Mouse (Mus musculus) E14TG2a.4 (cell line): ENCODE results near the gene Smcr8.
"Not testable (repeated sequence)": the region's sequence is repeated elsewhere in the genome, so short reads cannot be mapped to it uniquely, and the experiment has no call there.

Experiments used
- H3K27me3 ChIP-seq: 2 replicates; pipeline ENCODE4 v1.6.1; 2014; ENCODE audit warnings: low read length, control low read depth; ENCODE audit not compliant: insufficient read depth
- H3K36me3 ChIP-seq: 2 replicates; pipeline ENCODE4 v1.6.1; 2014; ENCODE audit warnings: low read length, control low read depth; ENCODE audit not compliant: insufficient read depth
- H3K4me1 ChIP-seq: replicated peaks from 2 replicates; pipeline ENCODE4 v1.6.1; 2014; ENCODE audit warnings: low read depth, low read length, control low read depth
- H3K4me3 ChIP-seq: replicated peaks from 2 replicates; pipeline ENCODE4 v1.5.1; 2014; ENCODE audit warnings: mild to moderate bottlenecking, low read length
- H3K9me3 ChIP-seq: 2 replicates; pipeline ENCODE4 v1.6.1; 2014; ENCODE audit warnings: low read length, control low read depth
- CTCF ChIP-seq: conservative IDR thresholded peaks from 2 replicates; pipeline ENCODE4 v1.5.1; 2014; ENCODE audit warnings: low read length
- NANOG ChIP-seq: IDR thresholded peaks from 2 replicates; pipeline ENCODE4 v1.6.1; 2014; ENCODE audit warnings: borderline replicate concordance, low read length, mixed read lengths
- POU5F1 ChIP-seq: IDR thresholded peaks from 2 replicates; pipeline ENCODE4 v1.6.1; 2014; ENCODE audit warnings: low read length, borderline replicate concordance

The Smcr8 gene

DNA sequence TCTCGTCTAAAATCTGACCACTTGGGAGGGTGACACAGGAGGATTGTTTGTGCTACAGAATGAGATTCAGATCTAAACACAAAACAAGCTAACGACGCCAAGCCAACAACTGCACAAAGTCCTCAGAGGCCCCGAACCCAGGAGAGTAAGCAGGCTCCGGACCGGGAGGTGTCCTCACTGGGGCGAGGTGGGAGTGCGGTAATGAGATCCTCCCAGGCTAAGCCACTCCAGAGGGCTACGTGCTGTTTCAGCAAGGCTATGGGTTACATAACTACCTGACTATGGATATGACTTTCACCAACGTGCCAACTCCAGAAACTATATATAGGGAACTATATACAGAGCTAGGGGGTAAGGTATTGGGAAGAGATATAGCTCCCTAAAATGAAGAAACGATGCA, 19.0 kb downstream of the Smcr8 start:
- Histone ChIP-seq H3K27me3 (no peaks in the 10 kb centered on the region), H3K9me3 (no peaks in the 10 kb centered on the region), H3K4me1 (no peaks in the 10 kb centered on the region), H3K36me3 (peaks cover 99% of the 10 kb centered on the region), H3K4me3 (no peak overlapping the region)
- TF ChIP-seq NANOG: no peak
- no peak for TF ChIP-seq CTCF
- no peak for TF ChIP-seq POU5F1

DNA sequence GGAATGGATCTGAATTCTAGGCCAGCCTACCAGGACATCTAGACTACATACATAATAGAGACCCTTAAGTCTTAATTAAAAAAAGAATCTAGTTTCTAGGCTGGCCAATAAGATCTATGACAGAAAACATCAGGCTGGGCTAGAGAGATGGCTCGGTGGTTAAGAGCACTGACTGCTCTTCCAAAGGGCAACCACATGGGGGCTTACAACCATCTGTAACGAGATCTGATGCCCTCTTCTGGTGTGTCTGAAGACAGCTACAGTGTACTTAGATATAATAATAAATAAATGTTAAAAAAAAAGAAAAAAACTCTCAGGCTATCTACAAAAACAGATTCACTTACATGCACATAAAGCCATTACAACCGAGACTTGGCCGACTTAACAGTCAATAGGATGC, 22.7 kb downstream of the Smcr8 start:
- H3K36me3 ChIP-seq: peaks cover 99% of the 10 kb centered on the region
- no peaks in the 10 kb centered on the region for H3K27me3 ChIP-seq
- no peaks in the 10 kb centered on the region for H3K4me1 ChIP-seq
- H3K9me3 ChIP-seq: no peaks in the 10 kb centered on the region
- TF ChIP-seq NANOG: no peak
- TF ChIP-seq POU5F1: no peak
- TF ChIP-seq CTCF: no peak
- no peak overlapping the region for H3K4me3 ChIP-seq

DNA sequence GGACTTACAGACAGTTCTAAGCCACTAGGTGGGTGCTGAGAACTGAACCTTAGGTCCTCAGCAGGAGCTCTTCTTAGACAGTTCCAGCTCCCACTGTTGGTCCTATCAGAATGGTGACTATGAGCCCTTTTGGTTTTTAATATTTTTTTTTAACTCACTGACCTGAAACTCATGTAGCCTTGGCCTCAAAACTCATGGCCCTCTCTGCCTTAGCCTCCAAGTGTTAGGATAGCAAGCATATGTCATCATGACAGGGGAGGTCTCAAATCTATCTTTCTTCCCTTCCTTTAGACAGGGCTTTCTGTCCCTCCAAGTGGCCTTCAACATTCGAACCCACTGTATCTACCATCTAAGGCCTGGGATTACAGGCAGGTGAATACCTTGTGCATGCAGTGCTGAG, 23.6 kb downstream of the Smcr8 start:
- TF ChIP-seq NANOG: no peak
- TF ChIP-seq POU5F1: no peak
- no peaks in the 10 kb centered on the region for H3K27me3 ChIP-seq
- no peaks in the 10 kb centered on the region for H3K4me1 ChIP-seq

GRCm38 (mm10) chr11:60808286-60809070, 31.2 kb downstream of the Smcr8 start:
- Histone ChIP-seq H3K36me3 (peaks cover 64% of the 10 kb centered on the region), H3K4me3 (peak overlapping the region; percentile 88), H3K9me3 (no peaks in the 10 kb centered on the region), H3K4me1 (peaks cover 39% of the 10 kb centered on the region), H3K27me3 (no peaks in the 10 kb centered on the region)
- TF ChIP-seq CTCF (no peak), NANOG (no peak), POU5F1 (no peak)

More for the DNA sequence above, 23.6 kb downstream of the Smcr8 start:
- no peak overlapping the region for H3K4me3 ChIP-seq
- H3K9me3 ChIP-seq: no peaks in the 10 kb centered on the region
- H3K36me3 ChIP-seq: peaks cover 98% of the 10 kb centered on the region

DNA sequence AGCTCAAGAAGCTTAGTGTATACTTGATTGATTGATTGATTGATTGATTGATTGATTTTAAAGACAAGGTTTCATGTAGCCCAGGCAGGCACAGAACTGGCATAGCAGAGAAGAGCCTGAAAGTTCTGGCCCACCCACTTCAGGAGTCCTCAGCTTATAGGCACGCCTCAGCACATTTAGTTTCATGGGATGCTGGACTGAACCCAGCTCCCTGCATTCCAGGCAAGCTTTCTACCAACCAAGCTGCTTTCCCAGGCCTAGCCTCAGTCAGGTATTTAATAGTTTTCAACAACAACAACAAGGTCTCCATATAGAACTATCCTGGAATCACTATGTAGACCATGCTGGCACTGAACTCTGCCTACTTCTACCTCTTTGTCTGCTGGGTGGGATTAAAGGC, 32.2 kb downstream of the Smcr8 start:
- TF ChIP-seq CTCF (no peak), POU5F1 (no peak), NANOG (no peak)
- Histone ChIP-seq H3K36me3 (peaks cover 53% of the 10 kb centered on the region), H3K4me3 (peak overlapping the region; percentile 88), H3K9me3 (no peaks in the 10 kb centered on the region), H3K27me3 (no peaks in the 10 kb centered on the region), H3K4me1 (peaks cover 39% of the 10 kb centered on the region)

DNA sequence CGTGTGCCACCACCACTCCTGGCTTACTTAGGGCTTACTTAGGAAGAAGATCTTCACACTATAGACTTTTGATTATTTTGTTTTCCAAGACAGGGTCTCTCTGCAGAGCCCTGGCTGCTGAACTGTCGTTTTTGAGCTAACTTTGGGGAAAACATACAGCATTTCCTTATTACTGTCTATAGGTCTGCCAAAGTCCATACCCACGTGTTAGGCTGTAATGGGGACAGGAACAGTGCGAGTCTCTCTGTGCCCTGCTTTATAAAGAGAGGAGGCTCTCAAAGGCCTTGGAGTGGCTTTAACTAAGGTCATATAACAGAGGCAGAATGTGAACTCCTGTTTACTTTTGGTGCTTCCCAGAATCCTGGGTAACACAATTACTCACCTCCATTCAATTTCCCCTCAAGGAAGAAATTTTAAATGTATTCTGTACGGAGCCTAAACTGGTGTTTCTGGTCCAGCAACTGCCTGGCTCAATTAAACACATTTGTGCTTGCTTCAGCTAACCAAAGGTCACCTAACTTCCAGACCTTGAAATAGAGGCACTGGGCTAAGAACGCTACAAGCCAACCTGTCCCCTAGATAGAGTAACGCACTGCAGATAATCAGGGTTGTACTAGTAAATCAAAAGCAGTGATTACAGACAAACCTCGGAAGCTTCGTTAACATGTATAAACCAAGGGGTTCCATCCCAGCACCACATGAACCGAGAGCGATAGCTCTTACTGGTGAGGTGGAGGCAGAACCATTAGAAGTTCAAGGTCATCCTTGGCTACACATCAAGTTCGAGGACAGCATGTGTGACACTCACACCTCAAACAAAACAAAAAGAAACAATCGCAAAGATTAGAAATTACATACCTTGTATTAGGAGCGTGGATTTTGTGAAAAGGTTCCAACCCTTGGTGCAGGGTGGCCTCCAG, 33.0 kb downstream of the Smcr8 start:
- H3K36me3 ChIP-seq: peaks cover 46% of the 10 kb centered on the region
- H3K4me3 ChIP-seq: peak overlapping the region; percentile 88
- TF ChIP-seq NANOG (no peak), POU5F1 (no peak), CTCF (no peak)

DNA sequence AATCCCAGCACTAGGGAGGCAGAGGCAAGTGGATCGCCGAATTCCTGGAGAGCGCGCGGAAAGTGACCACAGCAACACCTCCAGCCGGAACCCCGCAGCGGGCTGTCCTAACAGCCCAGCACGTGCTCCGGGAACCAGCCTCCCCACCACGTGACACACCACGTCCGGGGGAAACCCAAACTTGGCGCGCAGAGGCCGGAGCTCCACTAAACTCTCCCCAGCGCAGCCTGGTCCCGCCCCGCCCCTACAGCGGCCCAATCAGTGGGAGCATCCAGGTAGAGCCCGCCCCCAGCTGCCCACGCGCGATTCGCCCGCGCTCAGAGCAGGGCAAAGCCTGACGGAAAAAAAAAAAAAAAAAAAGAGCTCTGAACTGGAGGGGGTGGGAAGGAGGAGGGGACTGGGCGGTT, 33.7 kb downstream of the Smcr8 start:
- TF ChIP-seq POU5F1 (no peak), CTCF (no peak), NANOG (no peak)
- Histone ChIP-seq H3K27me3 (no peaks in the 10 kb centered on the region), H3K4me3 (peak overlapping the region; percentile 88), H3K4me1 (peaks cover 39% of the 10 kb centered on the region), H3K36me3 (peaks cover 39% of the 10 kb centered on the region), H3K9me3 (no peaks in the 10 kb centered on the region)

More for the DNA sequence above, 33.0 kb downstream of the Smcr8 start:
- Histone ChIP-seq H3K27me3 (no peaks in the 10 kb centered on the region), H3K9me3 (no peaks in the 10 kb centered on the region), H3K4me1 (peaks cover 39% of the 10 kb centered on the region)

GRCm38 (mm10) chr11:60811618-60812017, 34.3 kb downstream of the Smcr8 start, which contains the start of gene Shmt1:
Shmt1 (minus strand) TSS chr11:60811718.
- H3K9me3 ChIP-seq, H3K27me3 ChIP-seq: not testable (repeated sequence)
- Histone ChIP-seq H3K36me3 (peaks cover 33% of the 10 kb centered on the region), H3K4me1 (peaks cover 39% of the 10 kb centered on the region), H3K4me3 (peak within 1 kb of the TSS; percentile 88)
